Mouse (Mus musculus) forebrain, embryonic 12.5 days (tissue): ENCODE measurements at regions not wholly inside any gene's neighbourhood (a gene's known extent, or its start where the extent isn't known, plus 50 kb on each side); places are given as distances from the start of the nearest gene placed in this dataset.

ENCODE experiments used
- ATAC-seq: fragments of 200-750 bp; cut with Nextera tagmentation; 2 replicates; pipeline ENCODE4 v1.8.0; 2017; ENCODE audit warnings: moderate TSS enrichment; ENCODE audit not compliant: low FRiP score
- H3K27ac ChIP-seq: fragments of 300-500 bp; sonication (generic); 2 replicates; pipeline ENCODE4 v1.5.1; 2016; ENCODE audit warnings: mild to moderate bottlenecking
- H3K27me3 ChIP-seq: fragments of 300-500 bp; sonication (generic); 2 replicates; pipeline ENCODE4 v1.6.1; 2016; ENCODE audit warnings: mild to moderate bottlenecking
- H3K36me3 ChIP-seq: fragments of 300-500 bp; sonication (generic); replicated peaks from 2 replicates; pipeline ENCODE4 v1.6.1; 2016; ENCODE audit warnings: mild to moderate bottlenecking
- H3K4me1 ChIP-seq: fragments of 300-500 bp; sonication (generic); 2 replicates; pipeline ENCODE4 v1.6.1; 2016
- H3K4me2 ChIP-seq: fragments of 300-500 bp; sonication (generic); 2 replicates; pipeline ENCODE4 v1.6.1; 2016; ENCODE audit warnings: mild to moderate bottlenecking, moderate library complexity
- H3K4me3 ChIP-seq: fragments of 300-500 bp; sonication (generic); replicated peaks from 2 replicates; pipeline ENCODE4 v1.5.1; 2016; ENCODE audit warnings: mild to moderate bottlenecking
- H3K9ac ChIP-seq: fragments of 300-500 bp; sonication (generic); 2 replicates; pipeline ENCODE4 v1.6.1; 2016; ENCODE audit warnings: mild to moderate bottlenecking
- H3K9me3 ChIP-seq: fragments of 300-500 bp; sonication (generic); 2 replicates; pipeline ENCODE4 v1.6.1; 2016
- WGBS: fragments of 180-500 bp; shearing (Covaris S2); methylation state at CpG from one replicate; pipeline ENCODE4 v1.1.7; 2016; 5-methylcytosine and 5-hydroxymethylcytosine counted together

DNA sequence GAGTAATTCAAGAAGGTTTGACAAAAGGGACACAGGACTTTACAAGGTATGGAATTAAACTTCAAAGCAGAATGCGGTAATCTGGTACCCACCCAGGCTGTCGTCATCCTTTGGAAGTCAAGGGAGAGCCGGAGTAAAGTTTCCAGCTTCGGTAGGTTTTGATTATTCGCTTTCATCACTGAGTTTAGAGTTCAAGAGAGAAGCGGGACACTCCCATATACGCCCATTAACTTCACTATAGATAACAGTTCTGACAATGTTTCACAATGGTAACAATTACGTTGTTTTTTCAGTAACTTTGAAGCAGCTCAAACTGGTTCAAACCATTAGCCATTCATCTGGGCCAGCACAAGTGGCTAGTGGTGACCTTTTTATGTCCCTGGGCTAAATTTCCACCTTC, 73.8 kb upstream of the Atp2b1 start:
- no peaks in the 10 kb centered on the region for H3K36me3 ChIP-seq
- H3K4me2 ChIP-seq: no peak overlapping the region
- WGBS: 92% methylated on average over 8 of the region's 8 CpGs
- H3K4me3 ChIP-seq: no peak overlapping the region
- H3K4me1 ChIP-seq: no peaks in the 10 kb centered on the region
- no peaks in the 10 kb centered on the region for H3K27me3 ChIP-seq
- no peak overlapping the region for H3K9ac ChIP-seq
- H3K27ac ChIP-seq: no peak overlapping the region
- peaks cover 25% of the 10 kb centered on the region for H3K9me3 ChIP-seq
- no peak for ATAC-seq

DNA sequence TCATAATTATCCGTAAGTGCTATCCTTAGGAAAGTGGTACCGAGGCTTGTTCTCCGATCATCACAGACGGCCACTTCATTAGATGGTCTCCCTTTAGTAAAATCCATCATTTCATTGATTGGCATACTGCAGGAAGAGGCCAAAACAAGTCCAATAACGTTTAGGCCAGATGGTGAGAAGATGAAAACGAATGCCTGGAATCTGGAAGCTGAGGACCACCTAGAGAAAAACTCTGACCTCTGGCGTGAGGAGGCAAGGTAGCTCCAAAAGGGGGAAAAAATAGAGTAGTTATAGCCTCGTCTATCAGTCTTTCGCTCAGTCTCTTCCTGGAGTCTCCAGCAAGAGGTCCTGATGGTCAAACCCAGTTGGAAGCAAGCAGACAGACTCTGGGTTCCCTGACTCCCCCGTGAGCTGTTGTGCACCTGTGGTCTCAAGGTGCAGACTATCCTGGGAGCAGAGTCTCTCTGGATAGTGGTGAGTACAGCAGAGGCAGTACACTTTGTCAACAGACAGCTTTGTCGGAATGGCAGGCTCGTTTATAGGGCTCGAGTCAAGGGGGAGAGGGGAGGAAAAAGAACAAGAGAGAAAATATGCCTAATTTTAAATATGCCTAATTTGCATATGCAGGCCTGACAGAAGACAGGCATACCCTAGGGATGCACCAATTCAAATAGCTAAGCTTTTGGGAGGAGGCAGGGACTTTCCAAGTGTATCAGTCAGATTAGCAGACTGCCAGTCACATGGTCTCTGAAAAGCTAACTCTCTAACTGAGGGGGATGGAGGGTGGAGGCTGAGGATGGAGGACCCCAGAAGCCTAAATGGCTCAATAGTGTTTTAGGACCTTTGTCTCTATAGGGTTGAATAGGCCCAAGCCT, 73.0 kb upstream of the Atp2b1 start:
- H3K4me2 ChIP-seq: no peak overlapping the region
- 87% methylated on average over 13 of the region's 13 CpGs for WGBS
- H3K4me1 ChIP-seq: no peaks in the 10 kb centered on the region
- H3K9ac ChIP-seq: no peak overlapping the region
- H3K4me3 ChIP-seq: no peak overlapping the region
- peaks cover 27% of the 10 kb centered on the region for H3K9me3 ChIP-seq
- no peak overlapping the region for H3K27ac ChIP-seq
- H3K27me3 ChIP-seq: no peaks in the 10 kb centered on the region
- no peak for ATAC-seq
- H3K36me3 ChIP-seq: no peaks in the 10 kb centered on the region

DNA sequence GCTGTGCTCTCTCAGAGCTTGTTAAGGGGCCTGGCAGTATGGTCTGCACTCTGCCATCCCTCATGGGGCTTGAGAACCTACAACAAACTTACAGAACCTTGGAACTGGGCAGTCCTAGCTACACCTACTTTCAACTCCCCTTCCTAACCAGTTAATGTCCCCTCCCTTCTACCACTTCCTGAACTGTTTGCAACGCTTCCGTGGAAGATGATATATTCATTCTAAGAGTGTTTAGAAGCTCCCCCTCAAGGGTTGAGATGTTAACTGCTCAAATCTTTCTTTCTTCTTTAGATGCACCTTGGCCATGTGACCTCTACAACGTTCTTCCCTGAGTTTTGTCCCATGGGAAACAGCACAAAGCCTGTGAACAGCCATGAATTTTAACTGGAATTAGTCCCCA, 72.3 kb upstream of the Atp2b1 start:
- H3K27me3 ChIP-seq: no peaks in the 10 kb centered on the region
- H3K27ac ChIP-seq: no peak overlapping the region
- no peak overlapping the region for H3K4me3 ChIP-seq
- H3K36me3 ChIP-seq: no peaks in the 10 kb centered on the region
- H3K4me1 ChIP-seq: no peaks in the 10 kb centered on the region
- 85% methylated on average over 3 of the region's 3 CpGs for WGBS
- H3K4me2 ChIP-seq: no peak overlapping the region
- peaks cover 27% of the 10 kb centered on the region for H3K9me3 ChIP-seq
- ATAC-seq: no peak
- H3K9ac ChIP-seq: no peak overlapping the region

DNA sequence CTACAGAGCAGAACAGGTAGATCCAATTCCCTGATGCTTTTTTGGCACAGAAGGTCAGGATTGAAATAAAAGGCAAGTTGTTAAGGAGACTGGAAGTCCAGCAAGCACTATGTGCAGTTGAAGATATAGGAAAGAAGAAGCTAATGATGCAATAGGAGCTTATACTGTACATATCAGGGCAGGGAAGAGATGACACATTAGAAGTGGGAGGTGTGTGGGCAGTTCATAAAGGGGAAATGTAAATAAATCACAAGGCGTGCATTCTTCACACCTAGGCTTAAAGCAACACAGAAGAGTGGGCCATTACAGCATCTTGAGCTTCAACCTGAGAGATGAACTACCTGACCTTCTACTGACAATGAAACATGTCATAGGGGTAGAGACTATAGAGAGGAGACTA, 71.5 kb upstream of the Atp2b1 start:
- Histone ChIP-seq H3K4me2 (no peak overlapping the region), H3K9ac (no peak overlapping the region), H3K27me3 (no peaks in the 10 kb centered on the region), H3K4me3 (no peak overlapping the region), H3K36me3 (no peaks in the 10 kb centered on the region), H3K27ac (no peak overlapping the region), H3K4me1 (no peaks in the 10 kb centered on the region), H3K9me3 (peaks cover 27% of the 10 kb centered on the region)
- ATAC-seq: no peak
- WGBS: 86% methylated on average over 1 of the region's 1 CpGs

DNA sequence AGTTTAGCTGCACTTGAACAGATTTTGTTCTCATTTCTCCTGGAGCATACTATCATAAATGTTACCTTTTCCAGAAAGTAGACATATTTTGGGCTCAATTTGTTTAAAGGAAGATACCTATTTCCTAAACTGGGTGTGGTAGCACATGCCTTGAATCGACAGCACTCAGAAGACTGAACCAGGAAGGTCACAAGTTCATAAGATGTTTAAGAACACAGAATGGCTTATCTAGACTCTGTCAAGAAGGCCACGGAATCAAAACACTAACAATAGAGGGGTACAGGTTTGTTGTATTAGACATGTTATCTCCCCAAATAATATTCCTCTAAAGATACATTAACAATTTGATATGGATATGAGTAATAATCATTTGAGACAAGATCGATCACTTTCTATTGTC, 64.4 kb upstream of the Atp2b1 start:
- ATAC-seq: no peak

DNA sequence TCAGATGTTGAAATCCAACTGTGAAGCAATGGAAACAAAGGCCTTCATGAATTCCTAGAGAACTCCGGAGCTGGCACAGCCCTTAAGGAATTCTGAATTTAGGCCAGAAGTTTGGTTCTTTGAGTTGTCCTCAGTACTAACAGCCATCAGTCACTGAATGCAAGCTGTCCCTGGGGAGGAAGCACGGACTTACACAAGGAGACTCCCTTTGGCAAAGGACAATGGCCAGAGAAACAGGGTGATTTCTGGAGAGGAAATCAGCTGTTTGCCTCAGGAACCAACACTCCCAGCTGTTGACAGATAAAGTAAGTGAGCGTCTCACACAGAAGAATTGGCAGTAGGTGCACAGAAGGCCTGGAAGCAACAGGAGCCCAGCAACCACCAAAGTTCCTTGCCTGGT, 56.8 kb upstream of the Atp2b1 start:
- no peak overlapping the region for H3K4me3 ChIP-seq
- H3K9ac ChIP-seq: no peak overlapping the region
- WGBS: 54% methylated on average over 3 of the region's 3 CpGs
- H3K36me3 ChIP-seq: no peaks in the 10 kb centered on the region
- H3K27ac ChIP-seq: no peak overlapping the region
- no peaks in the 10 kb centered on the region for H3K9me3 ChIP-seq
- ATAC-seq: no peak
- no peaks in the 10 kb centered on the region for H3K4me1 ChIP-seq
- H3K27me3 ChIP-seq: no peaks in the 10 kb centered on the region
- H3K4me2 ChIP-seq: no peak overlapping the region

More for the DNA sequence above, 64.4 kb upstream of the Atp2b1 start:
- Histone ChIP-seq H3K9me3 (0 out of 2 replicates have a peak, but pooled peaks cover 3% of the 10 kb centered on the region), H3K27me3 (no peaks in the 10 kb centered on the region), H3K27ac (no peak overlapping the region), H3K4me3 (no peak overlapping the region), H3K9ac (no peak overlapping the region), H3K4me2 (no peak overlapping the region), H3K4me1 (no peaks in the 10 kb centered on the region), H3K36me3 (no peaks in the 10 kb centered on the region)
- WGBS: 86% methylated on average over 3 of the region's 3 CpGs

DNA sequence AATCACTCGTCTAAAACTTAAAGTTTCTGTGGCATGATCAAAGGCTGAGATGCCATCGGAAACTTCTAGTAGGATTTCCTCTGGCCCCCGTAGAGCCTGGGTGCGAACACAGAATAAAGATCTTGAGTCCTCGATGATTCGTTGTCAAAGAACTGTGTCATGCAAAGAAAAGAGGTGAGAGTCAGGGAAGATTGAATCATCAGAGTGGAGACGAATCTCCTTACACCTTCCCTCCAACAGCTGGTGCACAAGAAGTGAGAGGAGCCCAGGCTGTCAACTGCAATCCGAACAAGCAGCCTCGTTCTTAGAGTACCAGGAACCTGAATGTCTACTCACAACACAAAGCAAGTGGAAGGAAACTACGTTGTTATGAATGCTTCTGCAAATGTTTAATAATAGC, 52.7 kb upstream of the Atp2b1 start:
- Histone ChIP-seq H3K27me3 (no peaks in the 10 kb centered on the region), H3K27ac (no peak overlapping the region), H3K36me3 (no peaks in the 10 kb centered on the region), H3K9ac (no peak overlapping the region), H3K9me3 (no peaks in the 10 kb centered on the region), H3K4me2 (no peak overlapping the region), H3K4me1 (no peaks in the 10 kb centered on the region), H3K4me3 (no peak overlapping the region)
- no peak for ATAC-seq
- WGBS: 91% methylated on average over 10 of the region's 10 CpGs

DNA sequence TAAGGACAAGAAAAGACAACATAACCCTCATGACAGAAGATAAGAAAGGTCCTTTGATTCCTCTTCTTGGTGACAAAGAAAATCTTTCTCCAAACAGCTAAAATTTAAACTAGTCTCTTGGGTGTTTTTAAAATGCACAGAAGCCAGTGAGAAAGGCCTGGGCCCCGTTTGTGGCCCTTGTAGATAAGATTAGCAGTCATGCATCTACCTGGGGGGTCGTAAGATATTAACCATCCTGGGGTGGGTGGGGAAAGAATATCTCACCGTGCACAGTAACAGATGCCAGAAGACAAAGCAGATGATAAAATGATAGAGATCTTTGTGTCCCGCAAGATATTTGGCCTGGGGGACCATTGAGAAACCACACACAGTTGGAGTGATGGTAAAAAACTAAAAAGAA, 51.5 kb upstream of the Atp2b1 start:
- Histone ChIP-seq H3K4me2 (no peak overlapping the region), H3K9ac (no peak overlapping the region), H3K4me3 (no peak overlapping the region), H3K36me3 (no peaks in the 10 kb centered on the region), H3K4me1 (no peaks in the 10 kb centered on the region), H3K27me3 (no peaks in the 10 kb centered on the region), H3K9me3 (no peaks in the 10 kb centered on the region), H3K27ac (no peak overlapping the region)
- WGBS: 90% methylated on average over 4 of the region's 4 CpGs
- ATAC-seq: no peak

DNA sequence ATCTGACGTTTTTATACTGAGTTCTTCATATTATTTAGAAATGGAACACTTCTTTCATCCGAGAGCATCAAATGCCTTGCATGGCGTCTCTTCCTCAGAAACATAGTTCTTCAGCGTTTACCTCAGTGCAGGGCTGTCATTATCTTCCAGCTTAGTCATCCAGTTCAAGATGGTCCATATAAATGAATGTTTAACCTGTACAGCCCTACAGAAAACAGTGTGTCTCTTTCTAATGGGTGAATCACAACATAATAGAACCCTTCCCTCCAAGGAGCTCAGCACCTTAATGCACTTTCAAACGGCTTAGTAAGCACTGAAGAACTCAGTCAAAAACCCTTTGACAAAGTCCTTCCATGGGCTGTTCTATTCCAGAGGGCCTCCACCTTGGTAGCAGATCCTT, 49.8 kb upstream of the Atp2b1 start:
- Histone ChIP-seq H3K27me3 (no peaks in the 10 kb centered on the region), H3K4me2 (no peak overlapping the region), H3K9me3 (no peaks in the 10 kb centered on the region), H3K9ac (no peak overlapping the region), H3K27ac (no peak overlapping the region), H3K4me3 (no peak overlapping the region), H3K36me3 (no peaks in the 10 kb centered on the region), H3K4me1 (no peaks in the 10 kb centered on the region)
- no peak for ATAC-seq
- 85% methylated on average over 5 of the region's 5 CpGs for WGBS
